Mouse (Mus musculus) layer of hippocampus, postnatal 14 days (tissue): ENCODE measurements around the gene Gnaq. TPM values are rescaled to one million over a fixed set of nuclear protein-coding genes. Genes with fewer than 3 reads are reported as not detected.
A peak's percentile ranks its signal among the peaks of the same experiment; 100 is the strongest.

Source experiments
- DNase-seq, 2 experiments: peaks; one replicate each; pipeline ENCODE4 v3.0.0; 2021 to 2022; ENCODE audit warnings: low spot score in 2 of 2, mixed read lengths in 1 of 2
- total RNA-seq, 2 experiments: library from RNA; stranded (reverse); gene quantifications; 2 replicates each; pipeline ENCODE4 v1.2.3; 2021

Gnaq gene
- total RNA-seq, 2 experiments from 2014 or later = 206 TPM

DNA sequence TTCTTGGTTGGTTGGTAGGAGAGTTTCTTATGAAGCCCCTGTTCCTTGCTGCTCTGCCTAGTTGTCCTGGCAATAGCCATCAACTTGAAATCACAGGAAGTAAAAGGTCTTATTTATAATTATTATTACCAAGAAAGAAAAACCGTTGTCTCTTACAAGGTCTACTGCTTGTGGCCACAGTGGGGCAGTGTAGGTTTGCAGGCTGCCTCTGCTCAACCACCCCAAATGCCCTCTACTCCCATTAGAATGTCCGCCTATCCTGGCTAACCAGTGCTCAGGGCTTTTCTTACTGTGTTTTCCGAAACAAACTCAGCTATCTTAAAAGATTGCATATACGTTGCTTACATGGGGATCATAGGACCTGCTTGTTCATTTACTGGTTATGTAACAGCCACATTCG lies 226.3 kb downstream of the Gnaq start:
- peak in 1 of 2 experiments; percentile 36 for DNase-seq

- no peak for DNase-seq
These were observed 233.9 kb downstream of the Gnaq start for GRCm38 (mm10) chr19:16366465-16367063.

GRCm38 (mm10) chr19:16367218-16367617 lies 234.6 kb downstream of the Gnaq start:
- DNase-seq = no peak

- DNase-seq = no peak
These were observed 239.0 kb downstream of the Gnaq start for GRCm38 (mm10) chr19:16371680-16372079.

DNA sequence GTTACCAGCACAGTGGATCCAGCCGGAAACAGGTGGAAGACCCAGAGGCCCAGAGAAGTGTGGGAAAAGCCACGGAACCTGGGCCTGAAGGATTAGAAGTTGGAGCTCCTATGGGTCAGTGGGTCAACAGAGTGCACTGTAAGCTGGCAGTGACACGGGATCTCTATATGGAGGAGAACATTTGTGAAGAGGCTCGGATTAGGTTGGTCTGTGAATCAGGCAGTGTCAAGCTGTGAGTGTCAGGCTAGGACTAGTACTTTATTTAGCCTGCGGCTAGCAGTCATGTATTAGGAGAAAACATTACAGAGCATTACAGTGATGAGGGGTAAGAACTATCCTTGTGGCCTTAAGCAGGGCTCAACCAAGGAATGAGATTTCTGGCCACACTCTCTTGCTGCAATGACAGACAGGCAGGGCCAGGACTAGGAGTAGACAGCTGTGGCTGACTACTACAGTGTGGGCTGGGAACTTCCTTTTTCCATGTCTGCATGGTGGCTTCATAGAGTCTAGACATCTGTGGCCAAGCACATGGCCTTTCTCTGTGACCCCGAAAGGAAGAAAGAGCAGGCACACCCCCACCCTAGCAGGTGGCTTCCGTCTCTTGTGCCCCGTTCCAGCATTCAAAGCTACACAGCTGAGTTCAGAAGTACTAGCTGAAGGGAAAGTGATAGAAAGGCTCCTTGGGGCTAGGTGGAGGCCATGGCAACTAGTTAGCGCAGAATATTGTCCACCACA lies 240.3 kb downstream of the Gnaq start:
- DNase-seq = peak in 1 of 2 experiments; percentile 26

GRCm38 (mm10) chr19:16375881-16376280 lies 243.2 kb downstream of the Gnaq start:
- DNase-seq = no peak

DNA sequence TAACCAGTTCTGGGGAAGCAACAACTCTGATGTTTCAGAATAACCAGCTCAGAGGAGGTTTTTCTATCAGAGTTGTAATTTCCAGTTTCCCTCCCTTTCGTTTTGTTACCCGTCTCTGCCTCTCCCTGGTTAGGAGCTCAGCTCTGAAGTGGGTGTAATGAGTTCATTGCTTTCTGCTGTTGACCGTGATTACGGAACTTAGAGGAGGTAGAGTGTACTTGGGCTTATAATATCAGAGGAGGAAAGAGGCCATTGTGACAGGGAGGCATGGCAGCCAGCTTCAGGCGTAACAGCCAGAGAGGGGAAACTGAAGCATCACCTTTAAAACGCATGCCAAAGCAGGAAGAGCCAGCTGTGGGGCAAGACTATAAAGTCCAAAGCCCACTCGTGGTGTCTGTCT lies 245.9 kb downstream of the Gnaq start:
- no peak for DNase-seq

DNA sequence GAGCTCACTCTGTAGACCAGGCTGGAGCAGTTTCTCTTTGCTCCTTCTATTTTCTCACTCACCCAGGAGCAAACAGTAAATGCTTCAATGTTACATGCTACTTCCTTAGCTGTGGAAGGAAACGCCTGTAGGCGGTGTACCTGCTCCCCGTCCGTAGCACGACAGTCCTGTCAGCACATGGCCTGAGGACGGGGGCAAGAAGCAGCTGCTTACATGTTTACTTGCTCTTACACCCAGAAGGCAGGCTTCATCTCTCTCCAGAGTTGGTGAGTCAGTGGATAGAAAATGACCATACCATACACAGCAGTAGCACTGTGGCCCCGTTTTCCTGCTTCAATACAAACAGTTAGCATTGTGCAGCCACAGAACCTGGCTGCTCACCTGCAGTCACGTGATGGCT lies 247.1 kb downstream of the Gnaq start:
- no peak for DNase-seq

DNA sequence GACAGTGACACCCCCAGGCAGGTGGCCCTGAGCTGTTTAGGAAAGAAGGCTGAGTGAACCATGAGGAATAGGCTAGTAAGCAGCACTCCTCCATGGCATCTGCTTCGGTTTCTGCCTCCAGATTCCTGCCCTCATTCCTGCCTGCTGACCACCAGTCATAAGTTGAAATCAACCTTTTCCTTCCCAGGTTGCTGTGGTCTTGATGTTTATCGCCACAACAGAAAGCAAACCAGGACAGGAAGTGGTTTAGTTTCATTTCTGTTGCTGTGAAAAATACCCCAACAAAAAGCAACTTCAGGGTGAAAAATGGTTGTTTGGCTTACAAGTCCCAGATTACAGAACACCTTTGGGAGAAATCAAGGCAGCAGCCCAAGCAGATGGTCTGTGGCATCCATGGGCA lies 249.8 kb downstream of the Gnaq start:
- no peak for DNase-seq

- DNase-seq = no peak
These were observed 250.5 kb downstream of the Gnaq start for GRCm38 (mm10) chr19:16383127-16383526.

DNA sequence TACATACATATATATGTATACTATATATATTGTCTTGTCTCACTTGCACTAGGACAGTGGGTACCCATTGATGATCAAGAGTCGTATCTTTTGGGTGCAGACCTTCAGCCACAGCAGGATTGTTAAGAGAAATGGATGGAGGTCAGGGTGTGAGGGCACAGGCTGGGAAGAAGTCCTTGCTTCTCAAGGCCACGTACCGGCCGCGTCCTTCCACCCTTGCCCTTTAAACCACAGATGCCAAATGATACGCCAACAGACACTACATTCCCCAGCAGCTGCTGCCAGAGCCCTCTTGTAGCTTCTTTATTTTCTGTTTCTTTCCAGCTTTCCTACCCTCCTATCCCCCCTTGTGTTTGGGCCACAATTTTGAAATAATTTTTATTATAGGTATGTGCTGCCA lies 251.5 kb downstream of the Gnaq start:
- DNase-seq = no peak

- no peak for DNase-seq
These were observed 252.3 kb downstream of the Gnaq start for GRCm38 (mm10) chr19:16384957-16385356.

GRCm38 (mm10) chr19:16386514-16386913 lies 253.9 kb downstream of the Gnaq start:
- no peak for DNase-seq

- no peak for DNase-seq
These were observed 257.7 kb downstream of the Gnaq start for GRCm38 (mm10) chr19:16390192-16390795.

GRCm38 (mm10) chr19:16394381-16394780 lies 261.8 kb downstream of the Gnaq start:
- DNase-seq = no peak

DNA sequence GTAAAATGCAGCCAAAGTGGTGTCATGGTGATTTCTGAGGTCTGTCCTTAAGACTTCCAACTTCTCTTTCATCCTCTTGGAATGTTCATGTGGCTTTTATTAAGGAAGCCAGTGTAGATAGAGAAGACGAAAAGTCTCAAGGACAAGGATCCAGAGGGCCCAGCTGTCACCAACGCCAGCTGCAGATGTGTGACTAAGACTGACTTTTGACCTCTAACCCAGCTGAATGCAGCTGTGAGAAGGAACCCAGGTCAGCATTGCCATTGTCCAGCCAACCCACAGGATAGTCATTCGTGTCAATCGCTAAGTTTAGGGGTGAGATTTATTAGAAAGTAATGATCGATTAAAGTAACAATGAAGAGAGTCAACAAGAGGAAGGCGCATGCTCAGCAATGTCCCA lies 270.5 kb downstream of the Gnaq start:
- no peak for DNase-seq

GRCm38 (mm10) chr19:16407727-16408126 lies 275.1 kb downstream of the Gnaq start:
- no peak for DNase-seq

- DNase-seq = no peak
These were observed 278.7 kb downstream of the Gnaq start for GRCm38 (mm10) chr19:16411302-16411701.

DNA sequence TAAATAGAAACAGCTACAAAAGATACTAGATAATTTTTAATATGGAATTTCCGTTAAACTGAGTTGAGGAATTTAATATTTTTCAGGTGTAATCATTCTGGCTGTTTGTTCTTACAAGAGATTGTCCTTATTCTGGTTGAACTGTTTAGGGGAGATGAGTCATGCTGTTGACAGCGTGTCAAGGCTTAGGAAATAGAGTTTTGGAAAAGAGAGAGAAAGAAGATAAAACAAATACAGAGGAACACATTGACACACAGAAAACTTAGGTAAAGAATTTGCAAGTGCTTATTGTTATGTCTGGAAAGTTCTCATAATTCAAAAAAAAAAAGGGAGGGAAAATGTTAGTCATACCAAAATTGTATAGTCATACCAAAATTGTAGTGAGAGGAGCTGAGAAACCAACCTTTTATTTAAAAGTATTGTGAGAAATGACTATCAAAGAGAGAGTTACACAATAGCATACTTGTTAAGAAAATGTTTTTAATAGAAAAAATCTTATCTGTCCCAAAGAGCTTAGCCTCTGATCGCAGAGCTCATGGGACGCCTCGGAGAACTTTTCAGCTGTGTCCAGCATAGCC lies 285.5 kb downstream of the Gnaq start:
- no peak for DNase-seq

GRCm38 (mm10) chr19:16425596-16425995 lies 293.0 kb downstream of the Gnaq start:
- DNase-seq = no peak

DNA sequence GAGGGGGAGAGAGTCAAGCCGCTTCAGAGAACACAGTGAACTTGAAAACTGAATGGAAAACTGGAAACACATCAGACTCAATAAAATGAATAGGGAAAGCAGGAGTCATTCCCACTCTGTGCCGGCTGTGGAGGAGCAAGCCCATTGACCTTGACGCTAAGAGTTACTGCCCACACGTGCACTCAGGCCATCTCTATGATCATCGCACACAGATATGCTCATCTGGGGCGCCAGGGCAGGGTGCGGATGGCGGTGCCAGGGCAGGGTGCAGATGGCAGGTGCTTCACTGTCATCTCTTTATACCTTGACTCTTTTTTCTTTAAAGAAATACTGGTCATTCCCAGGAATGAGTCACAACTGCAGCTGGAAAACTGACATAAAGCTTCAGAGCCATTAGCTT lies 298.7 kb downstream of the Gnaq start:
- DNase-seq = no peak

GRCm38 (mm10) chr19:16434879-16435278 lies 302.2 kb downstream of the Gnaq start:
- DNase-seq = no peak
